Mouse (Mus musculus) liver, postnatal 0 days (tissue): ENCODE measurements around the gene Adra1b.

Experiments
- CTCF ChIP-seq: sonication (generic); IDR thresholded peaks from 2 replicates; pipeline ENCODE4 v1.5.1; 2016; ENCODE audit warnings: antibody characterized with exemption, low read depth
- EP300 ChIP-seq: IDR thresholded peaks from 2 replicates; pipeline ENCODE4 v1.6.1; 2016; ENCODE audit warnings: antibody characterized with exemption, low read depth, mild to moderate bottlenecking

- TF ChIP-seq EP300 (no peak), CTCF (no peak)
Observed at GRCm38 (mm10) chr11:43921701-43922100, 20.7 kb upstream of the Adra1b start.
